Mouse (Mus musculus) layer of hippocampus, adult 8-10 months (tissue): ENCODE measurements around the gene Raf1. TPM values are rescaled to one million over a fixed set of nuclear protein-coding genes. Genes with fewer than 3 reads are reported as not detected.

Experiments used
- DNase-seq, 2 experiments: peaks; one replicate each; pipeline ENCODE4 v3.0.0; 2022; ENCODE audit warnings: low spot score in 2 of 2
- total RNA-seq, 4 experiments: library from RNA; stranded (reverse); gene quantifications; 2 replicates each; pipeline ENCODE4 v1.2.4; 2022

Raf1 gene
- total RNA-seq, 4 experiments from 2014 or later: 78.9 to 102 (median 84.5) TPM

DNA sequence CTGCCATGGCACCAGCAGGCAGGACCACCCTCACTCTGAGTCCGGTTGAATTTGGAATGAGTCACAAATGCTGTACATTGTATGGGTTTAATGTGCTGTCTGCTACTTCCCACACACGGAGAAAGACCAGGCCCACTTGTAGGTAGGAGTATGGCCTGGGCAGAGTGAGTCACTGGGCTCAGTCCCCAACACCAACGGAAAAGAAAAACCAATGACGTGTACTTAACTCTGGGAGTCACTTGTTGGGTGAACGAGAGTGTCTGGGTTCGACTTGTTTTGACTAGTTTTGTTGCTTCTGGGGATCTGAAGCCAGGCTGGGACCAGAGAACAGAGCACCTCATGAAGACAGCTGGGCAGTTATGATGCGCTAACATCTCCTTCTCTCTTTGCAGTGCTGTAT lies 102.3 kb downstream of the Raf1 start:
- no peak for DNase-seq

Other genes starting within 250 kb of the Raf1 start
- 10 to 100 TPM; 26.6 to 37.1 (median 27.1) TPM for gene Tsen2, start 132.0 kb downstream of the Raf1 start, total RNA-seq
- gene Mkrn2os, start 84.1 kb downstream of the Raf1 start, total RNA-seq: not detected
- 10 to 100 TPM; 33.8 to 37.8 (median 34.4) TPM for gene Mkrn2, start 74.7 kb downstream of the Raf1 start, total RNA-seq
- gene Tmem40, start 85.8 kb upstream of the Raf1 start, total RNA-seq: under 1 TPM in 3 of 4 experiments, not detected in 1; 0.55 to 0.62 (median 0.59) TPM
- gene Cand2, start 97.9 kb upstream of the Raf1 start, total RNA-seq: 1 to 10 TPM; 2.5 to 4.7 (median 3.4) TPM
- 100 to 1,000 TPM; 486 to 663 (median 564) TPM for gene Rpl32, start 132.1 kb upstream of the Raf1 start, total RNA-seq
- 1 to 10 TPM; 4.3 to 5.7 (median 5.4) TPM for gene Efcab12, start 161.8 kb upstream of the Raf1 start, total RNA-seq
- gene Mbd4, start 176.7 kb upstream of the Raf1 start, total RNA-seq: 1 to 10 TPM; 5.7 to 7.3 (median 6.6) TPM
- 10 to 100 TPM; 26.3 to 37.8 (median 30.0) TPM for gene Ift122, start 176.8 kb upstream of the Raf1 start, total RNA-seq